Mouse (Mus musculus) R1 (cell line): ENCODE data around the gene Clpsl2.
A peak's percentile ranks its signal among the peaks of the same experiment; 100 is the strongest.

Source experiments
- DNase-seq: peaks from one replicate; pipeline ENCODE4 v3.0.0-alpha.2; 2018; ENCODE audit warnings: low read depth, low spot score

Clpsl2 gene

GRCm38 (mm10) chr17:28521071-28521726 lies 28.0 kb upstream of the Clpsl2 start:
- DNase-seq = no peak

- no peak for DNase-seq
Measured at GRCm38 (mm10) chr17:28521920-28522319, 27.3 kb upstream of the Clpsl2 start.

GRCm38 (mm10) chr17:28522623-28523354 lies 26.4 kb upstream of the Clpsl2 start:
- DNase-seq = peak; percentile 94

GRCm38 (mm10) chr17:28523355-28524008 lies 25.7 kb upstream of the Clpsl2 start:
- DNase-seq = peak; percentile 72

GRCm38 (mm10) chr17:28524009-28524695 lies 25.1 kb upstream of the Clpsl2 start:
- DNase-seq = peak; percentile 39

- DNase-seq = no peak
Measured at GRCm38 (mm10) chr17:28524831-28525430, 24.3 kb upstream of the Clpsl2 start.

GRCm38 (mm10) chr17:28527184-28528042 lies 21.8 kb upstream of the Clpsl2 start:
- no peak for DNase-seq

- DNase-seq = peak; percentile 72
Measured at GRCm38 (mm10) chr17:28528043-28528351, 21.2 kb upstream of the Clpsl2 start.

GRCm38 (mm10) chr17:28529116-28529515 lies 20.1 kb upstream of the Clpsl2 start:
- DNase-seq = peak; percentile 82

GRCm38 (mm10) chr17:28530506-28530905 lies 18.7 kb upstream of the Clpsl2 start, which contains the start of gene Armc12:
Gene Armc12, plus strand, starts transcription at chr17:28530806.
- no peak for DNase-seq

- peak; percentile 78 for DNase-seq
Measured at GRCm38 (mm10) chr17:28531946-28532345, 17.3 kb upstream of the Clpsl2 start.

- no peak for DNase-seq
Measured at GRCm38 (mm10) chr17:28532557-28532956, 16.7 kb upstream of the Clpsl2 start.

GRCm38 (mm10) chr17:28533327-28533726 lies 15.9 kb upstream of the Clpsl2 start:
- DNase-seq = peak; percentile 89

- peak; percentile 78 for DNase-seq
Measured at GRCm38 (mm10) chr17:28537881-28538280, 11.3 kb upstream of the Clpsl2 start.

GRCm38 (mm10) chr17:28546925-28547324 lies 2.3 kb upstream of the Clpsl2 start:
- no peak for DNase-seq

GRCm38 (mm10) chr17:28548550-28548949 lies 661 bp upstream of the Clpsl2 start:
- no peak for DNase-seq

- DNase-seq = peak; percentile 93
Measured at GRCm38 (mm10) chr17:28553040-28553793, 4.0 kb downstream of the Clpsl2 start.

GRCm38 (mm10) chr17:28554021-28554420 lies 4.8 kb downstream of the Clpsl2 start:
- DNase-seq = peak; percentile 73

- no peak for DNase-seq
Measured at GRCm38 (mm10) chr17:28556635-28557396, 7.6 kb downstream of the Clpsl2 start.
